Mouse (Mus musculus): ENCODE measurements around the gene Adgrb3.
"Not testable (repeated sequence)": the region's sequence is repeated elsewhere in the genome, so short reads cannot be mapped to it uniquely, and the experiment has no call there.

Gene Adgrb3

DNA sequence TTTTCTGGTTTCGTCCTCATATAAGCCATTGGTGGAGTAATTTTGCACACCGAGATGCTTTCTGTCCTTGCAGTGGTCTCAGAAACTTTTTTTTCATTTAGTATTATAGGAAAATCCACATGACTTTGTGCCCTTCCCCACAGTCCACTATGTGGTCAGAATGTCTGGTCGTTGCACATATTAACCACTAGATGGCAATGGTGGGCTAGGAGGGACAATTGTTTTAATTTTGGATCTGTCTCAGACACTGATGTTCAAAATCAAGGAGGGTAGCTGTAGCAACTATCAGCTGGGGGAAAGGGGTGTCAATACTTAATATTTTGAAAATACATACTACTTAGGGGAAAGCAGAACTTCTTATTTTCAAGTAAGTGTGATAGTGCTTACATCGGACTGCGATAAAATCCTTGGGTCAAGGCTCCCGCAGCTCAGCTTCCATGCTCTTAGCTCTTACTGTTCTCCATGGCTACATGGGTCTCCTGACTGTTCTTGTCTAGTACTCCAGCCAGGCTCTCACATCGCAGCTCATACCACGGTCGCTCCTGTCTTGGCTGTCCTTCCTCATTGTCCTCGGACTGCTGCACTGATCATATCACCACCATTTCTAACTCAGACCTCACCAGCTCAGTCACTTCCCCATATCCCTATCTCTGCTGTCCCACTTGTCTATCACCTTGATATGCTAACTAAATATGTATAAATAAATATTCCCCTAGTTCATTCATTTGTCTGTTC is 319.0 kb downstream of the Adgrb3 start:
- DNase-seq: no peak

GRCm38 (mm10) chr1:25504313-25504712 is 325.2 kb downstream of the Adgrb3 start:
- no peak for DNase-seq

- DNase-seq: no peak
Observed at GRCm38 (mm10) chr1:25503524-25503923, 326.0 kb downstream of the Adgrb3 start.

- DNase-seq: no peak
Observed at GRCm38 (mm10) chr1:25495202-25495914, 334.1 kb downstream of the Adgrb3 start.

DNA sequence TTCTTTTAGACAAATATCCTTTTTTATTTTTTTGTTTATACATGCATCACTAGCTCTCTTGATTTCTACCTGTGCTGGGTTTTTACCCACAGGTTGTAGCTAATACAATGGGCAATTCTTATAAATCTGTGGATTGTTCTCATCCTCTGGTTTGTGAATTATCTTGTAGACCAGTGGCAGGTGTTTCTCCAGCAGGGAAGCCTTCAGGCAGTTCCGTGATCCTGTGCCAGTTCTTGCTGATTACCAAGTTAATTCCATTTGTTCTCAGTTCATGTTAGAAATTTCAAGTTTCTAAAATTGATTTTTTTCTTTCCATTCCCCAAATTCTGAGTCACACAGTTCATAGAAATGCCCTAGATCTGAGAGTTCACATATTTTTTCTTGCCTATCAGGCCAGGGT is 338.0 kb downstream of the Adgrb3 start:
- DNase-seq: no peak

GRCm38 (mm10) chr1:25490174-25490573 is 339.3 kb downstream of the Adgrb3 start:
- no peak for DNase-seq

- DNase-seq: no peak
Observed at GRCm38 (mm10) chr1:25475699-25476098, 353.8 kb downstream of the Adgrb3 start.

GRCm38 (mm10) chr1:25474469-25474868 is 355.0 kb downstream of the Adgrb3 start:
- no peak for DNase-seq

DNA sequence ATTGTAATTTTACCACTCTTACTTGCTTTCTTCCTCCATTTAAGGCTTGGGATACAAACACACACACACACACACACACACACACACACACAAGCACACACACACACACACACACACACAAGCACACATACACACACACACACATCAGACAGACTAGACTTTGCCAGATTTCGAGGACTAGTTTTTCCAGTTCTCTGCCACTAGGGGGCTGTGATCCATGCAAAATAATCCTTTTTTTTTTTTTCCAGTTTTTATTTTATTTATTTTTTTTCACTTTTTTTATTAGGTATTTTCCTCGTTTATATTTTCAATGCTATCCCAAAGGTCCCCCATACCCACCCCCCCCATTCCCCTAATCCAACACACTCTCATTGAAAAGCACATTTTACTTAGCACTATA is 357.9 kb downstream of the Adgrb3 start:
- DNase-seq: not testable (repeated sequence)

DNA sequence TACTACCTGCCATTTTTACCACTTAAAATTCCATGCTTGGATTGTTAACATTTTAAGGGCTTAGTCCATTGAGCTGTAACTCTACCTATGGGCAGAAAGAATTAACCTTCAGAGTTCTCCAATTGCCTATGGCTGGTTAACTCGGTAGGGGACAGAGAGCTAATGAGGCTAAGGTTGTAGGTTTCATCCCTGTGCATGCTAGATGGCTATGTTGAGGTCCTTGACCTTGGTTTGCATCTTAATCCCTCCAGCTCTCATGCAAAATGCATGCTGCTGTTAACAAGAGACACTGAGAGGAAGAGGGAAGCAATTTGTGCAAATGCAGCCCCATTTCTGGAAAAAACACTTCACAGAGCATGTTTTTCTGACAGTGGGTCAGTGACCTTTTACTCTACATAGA is 366.9 kb downstream of the Adgrb3 start:
- DNase-seq: no peak

GRCm38 (mm10) chr1:25435506-25435905 is 394.0 kb downstream of the Adgrb3 start:
- no peak for DNase-seq

DNA sequence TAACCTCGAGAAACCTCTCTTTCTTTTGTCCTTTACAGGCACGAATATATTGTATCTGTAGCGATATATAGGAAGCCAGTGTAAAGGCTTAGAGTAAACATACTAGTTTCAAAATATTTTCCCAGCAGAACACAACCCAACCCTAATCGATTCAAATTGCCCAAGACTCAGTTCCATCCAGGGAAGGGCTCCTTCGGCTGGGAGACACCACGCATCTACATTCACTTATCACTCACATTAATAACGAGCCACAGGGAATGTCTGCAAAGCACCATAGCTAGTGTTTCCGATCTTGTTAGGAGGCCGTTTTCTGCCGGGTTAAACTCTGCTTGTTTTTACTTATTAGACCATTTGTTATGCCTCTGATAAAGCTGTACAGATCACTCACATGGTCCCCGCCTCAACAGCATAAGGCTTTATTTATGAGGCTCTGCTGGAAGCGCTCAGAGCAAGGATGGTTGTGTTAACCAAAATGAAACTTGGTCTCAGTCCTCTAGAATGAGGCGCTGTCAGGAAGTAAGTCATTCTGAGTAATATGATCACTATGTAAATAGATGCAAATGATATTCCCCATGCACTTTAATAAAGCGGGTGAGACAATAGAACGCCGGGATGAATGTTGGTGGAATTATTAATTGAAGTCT is 399.2 kb downstream of the Adgrb3 start:
- no peak for DNase-seq

- no peak for DNase-seq
Observed at GRCm38 (mm10) chr1:25420701-25421100, 408.8 kb downstream of the Adgrb3 start.

GRCm38 (mm10) chr1:25419378-25419777 is 410.1 kb downstream of the Adgrb3 start:
- no peak for DNase-seq

- no peak for DNase-seq
Observed at GRCm38 (mm10) chr1:25415084-25415483, 414.4 kb downstream of the Adgrb3 start.

- DNase-seq: no peak
Observed at GRCm38 (mm10) chr1:25364186-25364585, 465.3 kb downstream of the Adgrb3 start.

GRCm38 (mm10) chr1:25358554-25358953 is 471.0 kb downstream of the Adgrb3 start:
- no peak for DNase-seq

- DNase-seq: no peak
Observed at GRCm38 (mm10) chr1:25355486-25355885, 474.0 kb downstream of the Adgrb3 start.

GRCm38 (mm10) chr1:25344876-25345275 is 484.6 kb downstream of the Adgrb3 start:
- no peak for DNase-seq

DNA sequence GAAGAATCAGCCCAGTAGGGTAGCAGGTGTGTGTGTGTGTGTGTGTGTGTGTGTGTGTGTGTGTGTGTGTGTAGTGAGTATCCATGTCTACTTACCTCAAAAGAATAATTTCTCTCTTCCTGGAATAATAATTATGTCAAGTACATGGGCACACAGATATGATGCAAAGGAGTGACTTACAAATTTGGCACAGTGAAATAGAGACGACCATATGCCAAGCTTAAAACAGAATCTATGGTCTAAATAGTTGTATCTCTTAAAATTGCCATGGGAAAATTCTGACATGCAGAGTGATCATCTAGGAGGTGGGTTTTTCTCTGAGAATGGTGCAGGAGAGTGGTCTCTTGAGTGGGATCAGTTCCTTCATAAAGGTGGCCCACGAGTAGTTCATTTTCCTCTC is 504.1 kb downstream of the Adgrb3 start:
- no peak for DNase-seq

- DNase-seq: no peak
Observed at GRCm38 (mm10) chr1:25317142-25317541, 512.4 kb downstream of the Adgrb3 start.

- no peak for DNase-seq
Observed at GRCm38 (mm10) chr1:25312344-25312743, 517.2 kb downstream of the Adgrb3 start.

DNA sequence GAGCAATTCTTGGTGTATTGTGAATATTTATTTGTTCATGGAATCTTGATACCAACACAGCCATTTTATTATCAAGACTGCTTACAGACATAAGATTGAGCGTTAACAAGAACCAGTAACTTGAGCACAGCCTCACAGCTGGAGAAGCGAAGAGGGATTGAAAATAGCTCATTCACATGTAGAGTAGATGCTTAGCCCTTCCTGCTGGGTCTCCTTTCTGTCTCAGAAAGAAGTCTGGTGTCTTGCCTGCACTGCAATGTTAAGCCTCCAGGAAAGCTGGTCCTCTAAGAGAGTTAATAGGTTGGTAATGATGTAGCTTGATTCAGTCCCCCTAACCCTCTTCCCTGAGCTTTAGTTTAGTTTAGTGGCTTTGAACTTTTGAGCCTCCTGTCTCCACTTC is 519.4 kb downstream of the Adgrb3 start:
- no peak for DNase-seq

- no peak for DNase-seq
Observed at GRCm38 (mm10) chr1:25281471-25281870, 548.0 kb downstream of the Adgrb3 start.
